Mouse (Mus musculus): ENCODE measurements around the gene Tbc1d2. TPM values are rescaled to one million over a fixed set of nuclear protein-coding genes. Genes with fewer than 3 reads are reported as not detected.
A peak's percentile ranks its signal among the peaks of the same experiment; 100 is the strongest.

The Tbc1d2 gene
- polyA plus RNA-seq, 1 experiment from 2014 or later = 5.2 TPM

- Histone ChIP-seq H3K4me3 (ENCODE audit: low read depth, low read length) (peak overlapping the region; percentile 38), H3K9ac (ENCODE audit: low read depth, low read length) (peak overlapping the region; percentile 37; the same call in 1 of the 2 replicates), H3K27ac (ENCODE audit: low read depth, low read length) (no peak overlapping the region), H3K4me1 (replicated peaks; ENCODE audit: control insufficient read depth, insufficient read depth, low read length) (peaks cover 10% of the 10 kb centered on the region), H3K36me3 (ENCODE audit: control insufficient read depth, insufficient read depth) (no peaks in the 10 kb centered on the region), H3K27me3 (replicated peaks; ENCODE audit: control insufficient read depth, insufficient read depth, low read length) (no peaks in the 10 kb centered on the region), H3K9me3 (ENCODE audit: control insufficient read depth) (no peaks in the 10 kb centered on the region), H3K4me2 (replicated peaks; ENCODE audit: low read depth) (peak overlapping the region; percentile 82)
- no peak for TF ChIP-seq CTCF (IDR thresholded peaks at IDR 0.05; ENCODE audit: low read depth)
- ATAC-seq = peak; percentile 67
- WGBS = 3% methylated on average over 34 of the region's 34 CpGs
Observed at GRCm38 (mm10) chr4:46664123-46665009, 14.4 kb upstream of the Tbc1d2 start.

GRCm38 (mm10) chr4:46661433-46661832 is 11.4 kb upstream of the Tbc1d2 start:
- Histone ChIP-seq H3K27me3 (replicated peaks; ENCODE audit: control insufficient read depth, insufficient read depth, low read length) (no peaks in the 10 kb centered on the region), H3K27ac (ENCODE audit: low read depth, low read length) (no peak overlapping the region), H3K4me3 (ENCODE audit: low read depth, low read length) (no peak overlapping the region), H3K4me2 (replicated peaks; ENCODE audit: low read depth) (no peak overlapping the region), H3K9ac (ENCODE audit: low read depth, low read length) (no peak overlapping the region), H3K9me3 (ENCODE audit: control insufficient read depth) (no peaks in the 10 kb centered on the region), H3K36me3 (ENCODE audit: control insufficient read depth, insufficient read depth) (no peaks in the 10 kb centered on the region), H3K4me1 (replicated peaks; ENCODE audit: control insufficient read depth, insufficient read depth, low read length) (peaks cover 10% of the 10 kb centered on the region)
- WGBS = 55% methylated on average over 9 of the region's 9 CpGs
- ATAC-seq = peak; percentile 66
- TF ChIP-seq CTCF (IDR thresholded peaks at IDR 0.05; ENCODE audit: low read depth) = no peak

DNA sequence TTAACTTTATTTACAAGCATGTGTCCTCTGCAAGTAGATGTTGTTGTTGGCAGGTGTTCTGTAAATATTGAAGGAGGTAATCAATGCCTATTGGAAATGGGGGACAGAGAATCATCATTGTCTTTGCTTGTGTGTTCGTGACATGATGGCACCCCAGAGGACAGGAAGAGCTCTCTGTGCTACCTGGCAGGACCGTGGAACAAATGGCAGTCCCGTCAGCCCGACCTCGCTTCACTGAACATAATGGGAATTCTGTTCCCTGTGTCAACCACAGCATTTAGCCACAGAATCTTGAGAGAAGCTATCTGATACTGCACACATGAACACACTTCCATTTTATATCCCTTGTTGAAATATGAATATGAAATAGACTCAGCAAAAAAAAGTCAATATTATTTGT is 8.9 kb upstream of the Tbc1d2 start:
- Histone ChIP-seq H3K4me3 (ENCODE audit: low read depth, low read length) (no peak overlapping the region), H3K4me2 (replicated peaks; ENCODE audit: low read depth) (no peak overlapping the region), H3K9ac (ENCODE audit: low read depth, low read length) (no peak overlapping the region), H3K36me3 (ENCODE audit: control insufficient read depth, insufficient read depth) (no peaks in the 10 kb centered on the region), H3K4me1 (replicated peaks; ENCODE audit: control insufficient read depth, insufficient read depth, low read length) (peaks cover 2% of the 10 kb centered on the region), H3K27ac (ENCODE audit: low read depth, low read length) (no peak overlapping the region), H3K27me3 (replicated peaks; ENCODE audit: control insufficient read depth, insufficient read depth, low read length) (no peaks in the 10 kb centered on the region), H3K9me3 (ENCODE audit: control insufficient read depth) (no peaks in the 10 kb centered on the region)
- 74% methylated on average over 5 of the region's 5 CpGs for WGBS
- no peak for ATAC-seq
- no peak for TF ChIP-seq CTCF (IDR thresholded peaks at IDR 0.05; ENCODE audit: low read depth)

DNA sequence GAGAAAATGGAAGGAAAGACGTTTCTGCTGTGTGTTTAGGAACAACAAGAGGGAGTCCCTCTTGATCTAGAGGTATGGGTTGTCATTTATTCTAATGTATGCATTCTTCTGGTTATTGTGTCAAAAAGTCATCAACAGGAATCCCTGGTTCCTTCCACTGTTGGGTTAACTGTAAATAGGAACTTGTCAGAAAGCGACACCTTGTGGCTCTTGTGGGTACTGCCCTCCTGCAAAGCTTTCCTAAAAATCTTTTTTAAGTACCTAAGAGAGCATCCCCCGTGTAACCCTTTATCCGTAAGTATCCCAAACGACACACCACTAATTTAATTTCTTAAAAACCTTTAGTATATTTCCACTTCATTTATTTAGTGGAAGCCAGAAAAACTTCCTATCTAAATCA is 7.1 kb upstream of the Tbc1d2 start:
- Histone ChIP-seq H3K27ac (ENCODE audit: low read depth, low read length) (no peak overlapping the region), H3K36me3 (ENCODE audit: control insufficient read depth, insufficient read depth) (no peaks in the 10 kb centered on the region), H3K4me2 (replicated peaks; ENCODE audit: low read depth) (no peak overlapping the region), H3K9me3 (ENCODE audit: control insufficient read depth) (no peaks in the 10 kb centered on the region), H3K27me3 (replicated peaks; ENCODE audit: control insufficient read depth, insufficient read depth, low read length) (0 out of 2 replicates have a peak, but pooled peaks cover 4% of the 10 kb centered on the region), H3K4me3 (ENCODE audit: low read depth, low read length) (no peak overlapping the region), H3K4me1 (replicated peaks; ENCODE audit: control insufficient read depth, insufficient read depth, low read length) (no peaks in the 10 kb centered on the region), H3K9ac (ENCODE audit: low read depth, low read length) (no peak overlapping the region)
- WGBS = 8% methylated on average over 5 of the region's 5 CpGs
- ATAC-seq = no peak
- peak; percentile 88 for TF ChIP-seq CTCF (IDR thresholded peaks at IDR 0.05; ENCODE audit: low read depth)

- H3K36me3 ChIP-seq (ENCODE audit: control insufficient read depth, insufficient read depth) = no peaks in the 10 kb centered on the region
- H3K27me3 ChIP-seq (replicated peaks; ENCODE audit: control insufficient read depth, insufficient read depth, low read length) = 0 out of 2 replicates have a peak, but pooled peaks cover 4% of the 10 kb centered on the region
- no peak for TF ChIP-seq CTCF (IDR thresholded peaks at IDR 0.05; ENCODE audit: low read depth)
- no peak overlapping the region for H3K9ac ChIP-seq (ENCODE audit: low read depth, low read length)
- no peak overlapping the region for H3K4me2 ChIP-seq (replicated peaks; ENCODE audit: low read depth)
- no peak overlapping the region for H3K4me3 ChIP-seq (ENCODE audit: low read depth, low read length)
- WGBS = 59% methylated on average over 2 of the region's 2 CpGs
- H3K9me3 ChIP-seq (ENCODE audit: control insufficient read depth) = no peaks in the 10 kb centered on the region
- peaks cover 2% of the 10 kb centered on the region; the same call in 1 of the 2 replicates for H3K4me1 ChIP-seq (replicated peaks; ENCODE audit: control insufficient read depth, insufficient read depth, low read length)
- H3K27ac ChIP-seq (ENCODE audit: low read depth, low read length) = no peak overlapping the region
- no peak for ATAC-seq
Observed at GRCm38 (mm10) chr4:46655956-46656355, 5.9 kb upstream of the Tbc1d2 start.

DNA sequence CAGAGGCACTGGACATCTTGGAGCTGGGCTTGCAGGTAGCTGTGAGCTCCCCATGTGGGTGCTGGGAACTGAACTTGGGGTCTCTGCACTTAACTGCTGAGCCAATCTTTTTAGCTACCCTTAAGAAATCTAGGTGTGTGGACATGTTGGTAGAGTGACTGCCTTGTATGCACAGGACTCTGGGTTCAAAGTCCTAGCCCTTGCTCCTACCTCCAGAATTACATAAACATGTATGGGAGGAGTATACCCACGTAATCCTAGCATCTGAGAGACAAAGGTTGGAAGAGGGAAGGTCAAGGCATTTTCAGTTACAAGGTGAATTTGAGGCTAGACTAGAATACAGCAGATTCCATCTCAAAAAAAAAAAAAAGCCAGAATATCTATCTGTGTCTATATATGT is 5.3 kb upstream of the Tbc1d2 start:
- TF ChIP-seq CTCF (IDR thresholded peaks at IDR 0.05; ENCODE audit: low read depth) = no peak
- Histone ChIP-seq H3K4me1 (replicated peaks; ENCODE audit: control insufficient read depth, insufficient read depth, low read length) (peaks cover 6% of the 10 kb centered on the region; the same call in 1 of the 2 replicates), H3K4me3 (ENCODE audit: low read depth, low read length) (no peak overlapping the region), H3K9me3 (ENCODE audit: control insufficient read depth) (no peaks in the 10 kb centered on the region), H3K9ac (ENCODE audit: low read depth, low read length) (no peak overlapping the region), H3K36me3 (ENCODE audit: control insufficient read depth, insufficient read depth) (no peaks in the 10 kb centered on the region), H3K4me2 (replicated peaks; ENCODE audit: low read depth) (no peak overlapping the region), H3K27me3 (replicated peaks; ENCODE audit: control insufficient read depth, insufficient read depth, low read length) (0 out of 2 replicates have a peak, but pooled peaks cover 4% of the 10 kb centered on the region), H3K27ac (ENCODE audit: low read depth, low read length) (no peak overlapping the region)
- 30% methylated on average over 1 of the region's 1 CpGs for WGBS
- ATAC-seq = peak; percentile 64

Data from intestine, postnatal 0 days (tissue).